Mouse (Mus musculus) brain, adult 2 months (tissue): ENCODE data around the gene Apba3.
A peak's percentile ranks its signal among the peaks of the same experiment; 100 is the strongest.

Experiments
- DNase-seq: peaks from one replicate; pipeline ENCODE4 v3.0.0; 2011; ENCODE audit warnings: low read depth, low spot score

Gene Apba3

DNA sequence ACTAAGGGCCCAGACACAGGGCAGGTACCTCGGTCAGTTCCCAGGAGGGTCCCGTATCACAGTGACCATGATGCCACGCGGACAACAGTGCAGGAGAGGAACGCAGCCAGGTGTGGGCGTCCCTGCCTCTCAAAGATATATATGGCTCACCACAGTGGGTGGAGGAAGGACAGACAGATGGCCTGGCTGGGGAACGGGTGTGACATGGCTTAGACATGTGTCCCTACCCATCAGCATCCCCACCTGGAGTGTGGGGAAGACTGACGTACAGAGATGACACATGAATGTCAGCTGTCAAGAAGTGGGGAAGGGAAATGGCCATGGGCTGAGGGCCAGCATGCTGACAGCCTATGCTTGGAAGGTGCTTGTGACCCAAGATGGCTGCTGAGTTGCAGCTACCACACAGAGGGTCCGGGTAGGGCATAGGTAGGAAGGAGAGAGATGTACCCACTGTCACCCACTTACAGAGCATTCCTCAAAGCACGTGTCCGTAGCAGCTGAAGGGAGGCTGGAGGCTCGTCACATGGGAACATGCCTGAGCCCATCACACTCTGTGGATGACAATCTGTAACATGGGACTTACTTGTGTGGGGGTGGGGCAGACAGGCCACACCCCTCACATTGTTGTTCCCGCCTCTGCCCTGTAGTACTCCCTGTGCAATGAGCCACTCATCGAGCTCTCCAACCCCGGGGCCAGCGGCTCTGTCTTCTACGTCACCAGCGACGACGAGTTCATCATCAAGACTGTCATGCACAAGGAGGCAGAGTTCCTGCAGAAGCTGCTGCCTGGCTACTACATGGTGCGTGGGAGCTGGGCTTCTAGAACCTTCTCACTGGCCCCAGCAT lies 40.3 kb downstream of the Apba3 start:
- peak; percentile 78 for DNase-seq

DNA sequence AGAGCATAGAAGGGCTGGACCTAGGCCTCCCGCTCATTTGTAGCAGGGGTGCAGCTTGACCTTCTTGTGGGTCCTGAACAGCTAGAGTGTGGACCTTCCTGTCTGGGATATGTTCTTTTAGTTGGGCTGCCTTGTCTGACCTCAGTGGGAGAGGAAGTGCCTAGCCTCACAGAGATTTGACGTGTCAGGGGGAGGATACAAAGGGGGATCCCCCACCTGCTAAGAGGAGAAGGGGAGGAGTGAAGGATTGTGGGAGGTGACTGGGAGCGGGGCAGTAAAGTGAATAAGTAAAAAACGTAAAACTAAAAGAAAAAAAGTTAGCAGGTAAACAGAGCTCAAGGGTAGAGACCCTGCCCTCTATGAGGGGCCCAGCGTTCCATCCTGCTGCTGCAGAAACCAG lies 42.8 kb downstream of the Apba3 start:
- no peak for DNase-seq

DNA sequence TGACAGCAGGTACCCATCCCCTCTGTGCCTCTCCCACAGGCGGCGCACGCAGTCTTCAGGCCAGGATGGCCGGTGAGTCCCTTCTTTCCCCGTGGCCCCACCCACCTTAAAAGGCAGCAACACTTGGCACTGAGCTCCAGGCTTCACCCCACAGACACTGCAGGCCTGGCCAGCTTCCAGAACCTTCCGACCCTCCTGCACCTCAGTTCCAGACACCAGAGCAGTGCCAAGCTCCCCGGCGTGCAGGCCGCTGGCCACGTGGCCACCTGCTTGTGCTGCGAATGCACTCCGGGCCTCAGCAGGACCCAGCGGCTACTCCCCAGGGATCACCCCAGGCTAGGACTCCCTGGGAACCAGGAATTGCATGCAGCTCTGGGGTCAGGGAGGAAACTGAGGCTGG lies 46.8 kb downstream of the Apba3 start:
- no peak for DNase-seq

DNA sequence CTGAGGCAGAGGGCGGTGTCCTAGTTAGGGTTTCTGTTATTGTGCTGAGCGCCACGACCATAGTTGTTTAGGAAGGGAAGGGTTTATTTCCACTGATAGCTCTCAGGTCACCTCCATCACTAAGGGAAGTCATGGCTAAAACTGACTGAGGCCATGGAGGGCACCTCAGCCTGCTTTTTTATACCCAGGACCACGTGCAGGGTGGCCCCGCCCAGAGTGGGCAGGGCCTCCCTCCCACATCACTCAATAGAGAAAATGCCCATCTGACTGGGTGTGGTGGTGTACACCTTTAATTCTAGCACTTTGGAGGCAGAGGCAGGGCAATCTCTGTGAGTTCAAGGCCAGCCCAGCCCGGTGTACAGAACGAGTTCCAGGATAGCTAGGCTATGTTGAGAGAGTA lies 47.4 kb downstream of the Apba3 start:
- DNase-seq: no peak

DNA sequence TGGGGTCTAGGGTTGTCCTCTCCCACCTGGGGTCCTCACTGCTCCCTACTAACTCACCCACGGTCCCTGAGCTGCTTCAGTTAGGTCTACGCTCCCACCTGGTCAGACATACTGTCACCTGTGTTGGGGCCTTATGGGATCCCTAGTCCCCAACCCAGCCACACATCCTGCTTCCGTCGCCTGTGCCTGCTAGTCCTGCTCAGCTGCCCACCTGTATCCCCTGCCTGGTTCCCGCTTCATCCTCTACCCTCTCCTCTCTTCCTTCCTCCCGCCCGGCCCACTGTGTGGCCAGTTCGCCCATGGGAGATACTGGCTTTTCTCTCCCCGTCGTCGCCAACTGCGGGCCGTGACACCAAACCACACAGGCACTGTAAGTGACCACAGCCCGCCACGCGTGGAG lies 48.8 kb downstream of the Apba3 start:
- DNase-seq: no peak

DNA sequence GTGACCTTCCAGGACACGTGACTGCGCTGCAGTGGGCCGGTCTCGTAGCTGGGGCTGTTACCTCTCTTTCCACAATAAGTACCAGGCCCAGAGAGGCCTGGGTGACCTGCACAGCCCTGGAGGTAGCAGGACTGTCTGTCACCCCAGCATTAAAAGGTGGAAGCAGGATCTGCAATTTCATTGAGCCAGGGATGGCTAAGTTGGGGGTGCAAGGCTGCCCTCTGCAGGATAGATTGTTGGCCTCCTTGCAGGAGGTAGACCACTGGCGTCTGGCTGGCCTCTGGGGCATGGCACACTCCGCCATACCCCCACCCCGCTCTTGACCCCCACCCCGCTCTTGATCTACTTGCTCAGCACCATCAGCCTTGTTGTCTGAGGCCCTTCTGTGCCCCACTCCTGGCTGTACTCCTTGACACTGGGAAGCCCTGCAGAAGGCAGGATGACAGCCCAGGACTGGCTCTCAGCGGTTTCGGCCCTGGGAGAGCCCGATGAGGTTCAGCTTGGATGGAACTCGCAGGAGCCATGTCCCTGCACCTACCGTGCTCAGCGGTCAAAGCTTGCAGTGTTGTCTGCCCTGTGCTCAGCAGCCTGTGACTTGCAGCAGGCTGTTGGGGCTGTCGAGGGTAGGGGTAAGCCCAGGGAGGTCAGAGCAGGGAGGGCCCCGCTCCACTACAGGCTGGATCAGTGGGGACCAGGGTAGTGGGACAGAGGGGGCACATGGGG lies 49.7 kb downstream of the Apba3 start:
- peak; percentile 70 for DNase-seq

DNA sequence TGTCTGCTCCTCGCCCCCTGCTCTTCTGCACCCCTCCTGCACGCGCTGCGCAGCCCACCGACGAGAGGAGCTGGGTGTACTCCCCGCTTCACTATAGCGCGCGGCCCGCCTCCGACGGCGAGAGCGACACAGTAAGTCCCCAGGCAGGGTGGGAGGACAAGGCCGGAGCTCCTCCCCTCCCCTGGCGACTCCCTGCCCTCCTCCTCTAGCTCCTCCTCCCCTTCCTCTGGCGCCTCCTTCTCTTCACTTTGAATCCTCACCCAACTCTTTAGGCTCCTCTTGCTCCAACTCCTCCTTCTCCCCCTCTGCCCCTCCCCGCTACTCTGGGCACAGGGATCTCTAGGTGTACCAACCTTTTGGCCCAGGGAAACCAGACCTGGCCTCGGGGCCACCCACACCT lies 50.5 kb downstream of the Apba3 start:
- peak; percentile 33 for DNase-seq

DNA sequence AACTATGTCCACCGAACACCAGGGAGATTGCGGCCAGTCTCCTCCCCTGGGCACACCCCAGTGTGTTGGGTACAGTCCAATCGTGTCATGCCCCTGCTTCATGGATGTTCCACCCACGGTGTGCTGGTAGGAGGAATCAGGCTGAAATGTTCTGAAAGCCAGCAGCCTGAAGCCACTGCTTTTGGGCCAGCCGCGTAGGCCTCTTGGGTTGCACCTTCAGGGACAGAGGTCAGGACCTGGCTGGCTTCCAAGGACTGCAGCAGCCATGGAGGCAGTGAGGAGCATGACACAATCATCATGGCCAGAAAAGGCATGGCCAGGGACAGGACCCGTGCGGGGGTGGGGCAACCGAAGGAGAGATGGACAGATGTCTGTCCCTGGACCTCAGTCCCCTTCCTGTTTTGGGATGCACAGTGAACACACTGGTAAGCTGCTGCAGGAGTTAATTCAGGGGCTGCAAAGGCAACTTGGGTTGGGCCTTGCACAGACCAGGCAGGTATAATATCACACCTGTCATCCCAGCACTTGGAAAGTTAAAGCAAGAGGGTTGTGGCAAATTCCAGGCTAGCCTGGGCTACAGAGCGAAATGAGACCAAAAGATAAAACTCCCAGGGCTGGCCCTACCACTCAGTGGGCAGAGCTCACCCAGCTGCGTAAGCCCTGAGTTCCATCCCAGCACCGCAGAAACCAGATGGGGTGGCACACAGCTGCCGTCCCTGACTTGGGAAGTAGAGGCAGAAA lies 52.0 kb downstream of the Apba3 start:
- DNase-seq: no peak

DNA sequence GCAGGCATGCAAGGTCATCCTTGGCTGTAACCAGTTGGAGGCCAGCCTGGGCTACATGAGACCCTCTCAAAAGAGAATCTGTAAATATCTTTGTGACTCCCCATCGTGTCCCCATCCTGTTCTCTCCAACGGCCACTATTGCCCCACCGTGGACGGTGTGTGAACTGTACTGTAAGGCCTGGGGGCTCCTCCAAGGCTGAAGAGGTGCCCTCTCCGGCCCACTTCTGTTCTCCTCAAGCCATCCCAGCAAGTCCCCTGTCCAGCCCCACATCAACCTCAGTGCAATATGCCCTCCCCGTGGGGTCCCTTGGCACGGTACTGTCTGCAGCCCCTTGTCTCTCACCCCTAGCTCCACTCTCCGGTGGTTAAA lies 52.6 kb downstream of the Apba3 start:
- peak; percentile 35 for DNase-seq

DNA sequence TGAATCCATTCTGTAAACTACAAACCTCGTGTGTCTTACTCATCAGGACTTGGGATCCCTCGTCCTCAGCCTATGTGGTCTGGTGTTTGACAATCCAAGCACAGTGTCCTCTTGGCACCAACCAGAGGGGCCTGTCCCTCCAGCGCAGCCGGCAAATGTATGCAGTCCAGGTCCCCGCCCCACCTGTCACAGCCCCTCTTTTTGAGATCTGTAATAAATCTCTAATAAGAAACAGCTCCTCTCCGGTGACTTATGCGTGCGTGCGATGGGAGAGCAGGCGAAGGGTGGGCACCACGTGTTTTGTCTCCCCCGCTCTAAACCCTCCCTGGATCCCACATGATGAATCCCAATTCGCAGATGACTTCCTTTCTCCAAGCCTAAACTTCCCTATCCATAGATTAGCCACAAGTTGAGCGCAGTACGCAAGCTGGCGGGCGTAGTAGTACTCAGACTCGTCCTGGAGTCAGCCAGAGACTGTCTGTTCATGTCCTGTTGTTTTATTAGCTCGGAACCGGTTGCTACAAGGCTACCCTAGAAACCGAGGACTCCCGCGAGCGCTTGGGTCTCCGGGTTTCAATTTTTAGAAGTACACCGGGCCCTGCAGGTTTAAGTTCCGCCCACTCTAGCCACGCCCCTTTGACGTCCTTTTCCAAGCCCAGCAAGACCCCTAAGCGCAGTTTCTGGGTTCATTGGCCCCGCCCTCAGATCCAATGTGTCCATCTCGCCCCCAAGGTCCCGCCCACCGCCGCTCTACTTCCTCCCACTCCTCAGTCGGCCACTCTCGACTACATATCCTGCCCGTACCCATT lies 53.2 kb downstream of the Apba3 start:
- DNase-seq: no peak

DNA sequence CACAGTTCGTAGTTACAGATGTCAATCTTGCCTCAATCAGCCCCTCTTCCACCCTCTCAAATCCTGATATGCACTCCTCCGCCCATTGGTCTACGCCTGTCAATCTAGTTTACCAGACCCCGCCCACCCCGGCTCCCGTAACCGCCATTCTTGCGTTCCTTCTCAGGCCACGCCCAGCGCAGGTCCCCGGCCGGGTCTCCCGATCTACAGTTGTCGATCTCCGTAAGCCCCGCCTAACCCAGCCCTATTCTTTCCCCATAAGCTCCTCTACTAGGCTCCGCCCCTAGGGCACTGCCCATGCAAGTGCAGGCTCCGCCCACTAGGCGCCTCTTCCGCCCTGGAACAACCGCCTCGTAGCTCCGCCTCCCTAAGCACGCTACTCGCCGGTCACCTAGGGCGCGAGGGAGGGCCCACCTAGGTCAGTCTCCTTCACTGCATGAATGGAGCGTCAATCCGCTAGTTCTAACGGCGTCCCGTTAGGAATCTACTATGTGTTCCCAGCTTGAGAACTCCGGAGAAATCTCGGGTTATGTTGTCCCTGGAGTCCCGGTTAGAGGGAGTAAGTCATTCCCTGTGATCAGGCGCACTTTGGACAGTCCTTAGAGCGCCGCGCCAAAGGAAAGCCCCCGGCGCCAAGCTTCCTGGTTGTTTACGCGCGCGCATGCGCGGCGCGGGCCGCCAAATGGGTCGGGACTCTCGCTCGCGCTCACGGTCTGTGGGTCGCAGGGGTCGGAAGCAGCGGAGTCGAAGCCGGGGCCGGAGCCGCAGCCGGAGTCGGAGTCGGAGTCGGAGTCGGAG lies 54.0 kb downstream of the Apba3 start, which contains the start of gene Cactin:
Gene Cactin, plus strand, starts transcription at position 554 of the 798 bp plus-strand sequence.
- peak; percentile 100 for DNase-seq

DNA sequence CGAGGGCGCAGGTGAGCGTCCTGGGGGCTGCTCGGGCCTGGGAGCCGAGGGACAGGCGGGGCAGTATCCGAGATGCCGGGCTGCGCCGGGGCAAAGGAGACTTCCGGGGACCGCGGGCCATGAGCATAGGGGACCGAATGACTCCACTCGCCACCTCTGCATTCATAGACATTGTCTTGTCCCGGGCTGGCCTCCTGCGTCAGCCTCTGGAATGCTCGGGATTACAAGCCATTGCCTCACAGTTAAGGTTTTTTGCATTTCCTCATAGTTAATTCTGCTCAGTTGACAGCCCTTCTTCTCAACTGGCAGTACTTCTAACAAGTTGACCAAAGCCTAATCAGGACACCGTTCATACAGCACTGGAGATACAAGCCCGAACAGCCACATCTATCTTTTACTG lies 54.7 kb downstream of the Apba3 start:
- no peak for DNase-seq

DNA sequence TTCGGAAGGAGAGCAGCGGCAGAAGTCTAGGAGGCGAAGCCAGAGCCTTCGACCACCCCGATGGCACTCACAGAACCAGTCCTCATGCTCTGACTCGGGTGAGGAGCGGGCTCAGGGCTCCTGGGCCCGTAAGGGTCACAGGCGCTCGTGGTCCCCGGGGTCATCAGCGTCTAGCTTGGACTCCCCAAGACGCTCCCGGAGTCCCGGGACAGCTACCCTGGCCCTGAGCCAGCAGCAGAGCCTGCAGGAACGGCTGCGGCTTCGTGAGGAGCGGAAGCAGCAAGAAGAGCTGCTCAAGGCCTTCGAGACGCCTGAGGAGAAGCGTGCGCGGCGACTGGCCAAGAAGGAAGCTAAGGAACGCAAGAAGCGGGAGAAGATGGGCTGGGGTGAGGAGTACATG lies 55.7 kb downstream of the Apba3 start:
- no peak for DNase-seq
